In genomic region chr1:39672362-39673105, GRCm38 (mm10) we compare ENCODE assay signal across 19 mouse cellular contexts. TPM values are rescaled to one million over a fixed set of nuclear protein-coding genes. Genes with fewer than 3 reads are reported as not detected.
A peak's percentile ranks its signal among the peaks of the same experiment; 100 is the strongest.
DNase-seq lines count a peak whose midpoint lies in the region; ATAC-seq and TF ChIP-seq lines count a peak whose summit lies in the region.
"Had no signal": no experiment of that assay in that cellular context is flagged by ENCODE, and none has a peak within 500 bp of the region (broad histone marks: within the 10 kb centered on the region; RNA-seq: fewer than 3 reads in every experiment).

No protein-coding gene starts in this region.

- no peak for TF ChIP-seq EP300 in liver, postnatal 0 days (IDR thresholded peaks at IDR 0.05; ENCODE audit: low read depth)

- H3K4me1 ChIP-seq in heart, embryonic 10.5 days: peaks cover 14% of the 10 kb centered on the region
- H3K4me1 ChIP-seq in heart, embryonic 13.5 days: peaks cover 5% of the 10 kb centered on the region
- H3K4me1 ChIP-seq in liver, adult 2 months (ENCODE audit: control insufficient read depth, insufficient read depth, low read length): no peaks in the 10 kb centered on the region
- H3K4me1 ChIP-seq in liver, postnatal 0 days (ENCODE audit: insufficient read depth): no peaks in the 10 kb centered on the region
- H3K4me1 ChIP-seq: embryonic facial prominence, embryonic 10.5 days; forebrain, embryonic 15.5 days had no signal

- H3K36me3 ChIP-seq in heart, embryonic 10.5 days: peaks cover 3% of the 10 kb centered on the region; the same call in 1 of the 2 replicates
- no peaks in the 10 kb centered on the region for H3K36me3 ChIP-seq in heart, embryonic 13.5 days
- no peaks in the 10 kb centered on the region for H3K36me3 ChIP-seq in liver, adult 2 months (ENCODE audit: control insufficient read depth, insufficient read depth, low read length)
- H3K36me3 ChIP-seq in liver, postnatal 0 days (replicated peaks; ENCODE audit: insufficient read depth, low read length): no peaks in the 10 kb centered on the region
- H3K36me3 ChIP-seq: embryonic facial prominence, embryonic 10.5 days; forebrain, embryonic 15.5 days had no signal

- 76% methylated on average over 9 of the region's 9 CpGs for WGBS in heart, embryonic 10.5 days
- 74% methylated on average over 9 of the region's 9 CpGs for WGBS in heart, embryonic 13.5 days
- WGBS in liver, adult 2 months: 88% methylated on average over 9 of the region's 9 CpGs
- 72% methylated on average over 9 of the region's 9 CpGs for WGBS in liver, postnatal 0 days (ENCODE audit: insufficient replicate concordance)

- TF ChIP-seq CTCF in liver, adult 2 months (IDR thresholded peaks at IDR 0.05; ENCODE audit: low read depth, low read length): no peak
- TF ChIP-seq CTCF in liver, postnatal 0 days (IDR thresholded peaks at IDR 0.05; ENCODE audit: low read depth): no peak

- no peaks in the 10 kb centered on the region for H3K27me3 ChIP-seq in heart, embryonic 10.5 days (ENCODE audit: insufficient read depth, poor library complexity, severe bottlenecking)
- no peaks in the 10 kb centered on the region for H3K27me3 ChIP-seq in heart, embryonic 13.5 days (replicated peaks)
- no peaks in the 10 kb centered on the region for H3K27me3 ChIP-seq in liver, adult 2 months (ENCODE audit: control insufficient read depth, insufficient read depth, low read length)
- no peaks in the 10 kb centered on the region for H3K27me3 ChIP-seq in liver, postnatal 0 days (ENCODE audit: insufficient read depth, low read length)
- H3K27me3 ChIP-seq: forebrain, embryonic 15.5 days had no signal

- no peaks in the 10 kb centered on the region for H3K79me2 ChIP-seq in liver, adult 2 months (ENCODE audit: control insufficient read depth, insufficient read depth, low read length)

- peak; percentile 89 for DNase-seq in heart, adult 11 months
- no peak for DNase-seq in heart, embryonic 10.5 days (ENCODE audit: low spot score)
- no peak for DNase-seq in heart, postnatal 4 days
- DNase-seq in liver, adult 2 months (ENCODE audit: extremely low read depth, low read depth, low spot score): peak; percentile 44
- DNase-seq in liver, postnatal 0 days: no peak
- DNase-seq in thymus, postnatal 4 days: no peak
- DNase-seq: adrenal gland, adult 8-10 months; adrenal gland, postnatal 36 days; cerebellum, adult 2 months; cerebellum, postnatal 10 days; gastrocnemius, postnatal 36 days; kidney, adult 11 months had no signal

- TF ChIP-seq POLR2A in liver, adult 2 months (IDR thresholded peaks at IDR 0.05; ENCODE audit: extremely low read depth, insufficient read depth, low read length): no peak

- H3K4me2 ChIP-seq in heart, embryonic 13.5 days: no peak overlapping the region
- H3K4me2 ChIP-seq in liver, postnatal 0 days (ENCODE audit: low read depth, low read length): no peak overlapping the region
- H3K4me2 ChIP-seq: forebrain, embryonic 15.5 days; hindbrain, embryonic 14.5 days had no signal

- ATAC-seq in heart, embryonic 13.5 days (ENCODE audit: extremely low read depth, insufficient number of reproducible peaks, low FRiP score, low TSS enrichment): no peak
- ATAC-seq in liver, postnatal 0 days: no peak
- ATAC-seq: forebrain, embryonic 15.5 days had no signal

- H3K9me3 ChIP-seq in heart, embryonic 10.5 days: no peaks in the 10 kb centered on the region
- peaks cover 6% of the 10 kb centered on the region; the same call in 1 of the 2 replicates for H3K9me3 ChIP-seq in heart, embryonic 13.5 days
- no peaks in the 10 kb centered on the region for H3K9me3 ChIP-seq in liver, postnatal 0 days (ENCODE audit: low read length)
- H3K9me3 ChIP-seq: forebrain, embryonic 15.5 days had no signal

- no peak overlapping the region for H3K4me3 ChIP-seq in heart, embryonic 10.5 days
- H3K4me3 ChIP-seq in heart, embryonic 13.5 days: no peak overlapping the region
- no peak overlapping the region for H3K4me3 ChIP-seq in liver, adult 2 months (ENCODE audit: insufficient read depth, low read depth, low read length)
- no peak overlapping the region for H3K4me3 ChIP-seq in liver, postnatal 0 days (ENCODE audit: low read depth, low read length)
- H3K4me3 ChIP-seq: embryonic facial prominence, embryonic 10.5 days; forebrain, embryonic 15.5 days had no signal

- H3K27ac ChIP-seq in heart, embryonic 10.5 days: no peak overlapping the region; the same call in 1 of the 2 replicates
- 0 out of 2 replicates have a peak overlapping the region, but pooled peaks have one; percentile 20 for H3K27ac ChIP-seq in heart, embryonic 13.5 days (replicated peaks)
- H3K27ac ChIP-seq in liver, adult 2 months (replicated peaks; ENCODE audit: insufficient read depth, low read depth, low read length): no peak overlapping the region
- H3K27ac ChIP-seq in liver, postnatal 0 days (ENCODE audit: low read depth): no peak overlapping the region
- H3K27ac ChIP-seq: embryonic facial prominence, embryonic 10.5 days; forebrain, embryonic 15.5 days; hindbrain, embryonic 14.5 days had no signal

- H3K9ac ChIP-seq in heart, embryonic 13.5 days: no peak overlapping the region
- H3K9ac ChIP-seq in liver, adult 2 months (ENCODE audit: low read depth, low read length): no peak overlapping the region
- no peak overlapping the region for H3K9ac ChIP-seq in liver, postnatal 0 days (replicated peaks)
- H3K9ac ChIP-seq: forebrain, embryonic 15.5 days; hindbrain, embryonic 14.5 days had no signal

RNA-seq across cellular contexts. Expression of gene Creg2, which starts 21.3 kb away (rescaled TPM):
- 0.04 and 0.06 TPM in 2 replicates for polyA plus RNA-seq in heart, embryonic 10.5 days (2016; fragmentation: Nextera tagmentation; extraction: Ambion mirVana)
- polyA plus RNA-seq in heart, embryonic 13.5 days (2015; fragmentation: Nextera tagmentation; extraction: Ambion mirVana): not detected in 2 replicates
- total RNA-seq in heart, postnatal 4 days (2021): not detected
- not detected in 2 replicates for total RNA-seq in liver, adult 2 months (2014; rRNA removed)
- polyA plus RNA-seq in liver, adult 2 months (2012; rRNA removed): not detected in 2 replicates
- not detected in 2 replicates for polyA plus RNA-seq in liver, postnatal 0 days (2015; fragmentation: Nextera tagmentation; extraction: Ambion mirVana)
- total RNA-seq: gastrocnemius, postnatal 36 days; hematopoietic stem cell, adult 5-6 weeks had no signal
- polyA plus RNA-seq: kidney, embryonic 14.5 days had no signal

RNA-seq across cellular contexts. Expression of gene Rfx8, which starts 48.3 kb away (rescaled TPM):
- 0.73 and 1.4 TPM in 2 replicates for polyA plus RNA-seq in heart, embryonic 10.5 days (2016; fragmentation: Nextera tagmentation; extraction: Ambion mirVana)
- 0.59 and 0.67 TPM in 2 replicates for polyA plus RNA-seq in heart, embryonic 13.5 days (2015; fragmentation: Nextera tagmentation; extraction: Ambion mirVana)
- under 1 TPM; 0.57 to 0.72 TPM for total RNA-seq in heart, postnatal 4 days (2021)
- 0.09 TPM in 1 of 2 replicates, not detected in the other for total RNA-seq in liver, adult 2 months (2014; rRNA removed)
- polyA plus RNA-seq in liver, adult 2 months (2012; rRNA removed): 0.04 TPM in 1 of 2 replicates, not detected in the other
- polyA plus RNA-seq in liver, postnatal 0 days (2015; fragmentation: Nextera tagmentation; extraction: Ambion mirVana): 0.09 TPM in 1 of 2 replicates, not detected in the other
- total RNA-seq: ES-E14; gastrocnemius, postnatal 36 days had no signal
- polyA plus RNA-seq: forebrain, embryonic 15.5 days had no signal

Comparison
In these comparisons a context has a peak if more than half of its experiments do, and no peak if none do; other contexts are left out.
1. DNase-seq: peak in heart, adult 11 months (single experiment) and liver, adult 2 months (single experiment); none in heart, embryonic 10.5 days (single experiment), heart, postnatal 4 days (single experiment), liver, postnatal 0 days (single experiment) and thymus, postnatal 4 days (single experiment).